Mouse (Mus musculus): Measurements from ENCODE around the gene Ogt. TPM values are rescaled to one million over a fixed set of nuclear protein-coding genes. Genes with fewer than 3 reads are reported as not detected.

Gene Ogt
- polyA plus RNA-seq, 1 experiment from 2014 or later = 274 TPM

DNA sequence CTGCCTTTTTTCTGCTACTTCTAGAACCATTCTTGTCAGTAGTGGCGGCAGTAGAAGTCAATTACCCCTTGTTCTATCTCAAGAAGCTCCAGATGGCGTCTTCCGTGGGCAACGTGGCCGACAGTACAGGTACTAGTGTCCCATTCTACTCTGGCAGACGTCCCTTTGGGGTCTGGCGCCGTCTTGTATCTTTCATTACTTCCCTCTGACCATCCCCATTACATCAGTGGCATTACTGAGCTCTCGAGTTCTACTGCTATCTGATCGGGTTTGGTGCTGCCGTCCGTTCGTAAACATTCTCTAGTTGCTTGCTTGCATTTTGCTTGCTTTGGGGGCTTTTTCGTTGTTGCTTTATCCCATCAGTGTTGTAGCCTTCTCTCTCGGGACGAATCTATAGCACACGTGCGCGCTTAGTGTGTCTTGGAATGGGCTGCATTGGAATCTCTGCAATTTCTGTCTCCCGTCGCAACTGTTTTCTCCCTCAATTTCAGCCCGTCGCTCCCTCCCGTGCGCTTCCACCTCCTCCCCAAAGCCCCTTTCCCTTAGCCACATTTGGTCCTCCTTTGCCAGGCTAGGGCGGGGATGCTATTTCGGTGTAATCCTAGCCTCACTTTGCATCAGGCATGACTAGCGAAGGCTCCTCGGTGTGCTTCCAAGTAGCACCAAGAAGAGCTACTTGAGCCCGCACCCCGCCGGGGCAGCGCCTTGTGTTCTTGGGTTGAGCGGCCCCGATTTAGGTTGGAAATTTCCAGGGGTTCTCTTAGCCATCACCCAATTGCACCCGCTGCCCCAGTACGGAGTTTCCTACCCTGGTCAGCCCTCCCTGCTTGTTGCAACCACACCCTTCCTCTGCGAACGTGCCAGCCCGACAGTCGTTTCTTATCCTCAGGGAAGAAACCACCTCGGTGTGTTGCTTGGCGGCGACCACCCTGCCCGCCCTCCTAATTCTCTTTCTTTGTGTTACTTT is 617 bp downstream of the Ogt start:
- Histone ChIP-seq H3K9ac (replicated peaks; ENCODE audit: low read depth, low read length) (peak overlapping the region; percentile 75), H3K36me3 (ENCODE audit: control insufficient read depth, insufficient read depth, low read length) (no peaks in the 10 kb centered on the region), H3K4me1 (ENCODE audit: control insufficient read depth, insufficient read depth, low read length) (no peaks in the 10 kb centered on the region), H3K4me2 (ENCODE audit: low read depth, low read length) (peak overlapping the region; percentile 16; the same call in 1 of the 2 replicates), H3K4me3 (ENCODE audit: low read depth, low read length) (peak overlapping the region; percentile 66), H3K27me3 (ENCODE audit: control insufficient read depth, insufficient read depth, low read length) (no peaks in the 10 kb centered on the region; the same call in 1 of the 2 replicates), H3K9me3 (ENCODE audit: control insufficient read depth, low read length) (no peaks in the 10 kb centered on the region), H3K27ac (ENCODE audit: low read depth, low read length) (peak overlapping the region; percentile 79)
- 18% methylated on average over 44 of the region's 45 CpGs for WGBS
- ATAC-seq (ENCODE audit: low read depth) = peak; percentile 58

DNA sequence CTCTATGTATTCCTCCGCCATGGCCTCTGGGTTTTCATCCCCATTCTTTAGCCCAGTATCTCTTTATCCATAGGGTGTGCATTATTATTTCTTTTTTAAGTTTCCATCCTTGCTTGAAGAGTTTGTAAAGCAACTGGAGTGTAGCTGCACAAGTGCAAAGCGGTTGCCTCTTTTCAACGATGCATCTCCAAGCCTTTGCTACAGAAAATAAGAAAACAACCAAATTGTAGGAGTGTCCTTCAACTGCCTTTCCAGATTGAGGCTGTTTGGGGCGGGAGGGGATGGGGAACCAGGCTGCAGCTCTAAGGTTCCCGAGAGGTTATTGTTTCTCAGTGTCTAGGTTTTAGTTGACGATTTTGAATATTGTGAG is 1.3 kb downstream of the Ogt start:
- Histone ChIP-seq H3K9me3 (ENCODE audit: control insufficient read depth, low read length) (no peaks in the 10 kb centered on the region), H3K4me1 (ENCODE audit: control insufficient read depth, insufficient read depth, low read length) (no peaks in the 10 kb centered on the region), H3K36me3 (ENCODE audit: control insufficient read depth, insufficient read depth, low read length) (no peaks in the 10 kb centered on the region), H3K27ac (ENCODE audit: low read depth, low read length) (peak overlapping the region; percentile 55; the same call in 1 of the 2 replicates), H3K9ac (replicated peaks; ENCODE audit: low read depth, low read length) (peak overlapping the region; percentile 75), H3K4me3 (ENCODE audit: low read depth, low read length) (peak overlapping the region; percentile 66), H3K4me2 (ENCODE audit: low read depth, low read length) (peak overlapping the region; percentile 56; the same call in 1 of the 2 replicates), H3K27me3 (ENCODE audit: control insufficient read depth, insufficient read depth, low read length) (no peaks in the 10 kb centered on the region; the same call in 1 of the 2 replicates)
- no peak for ATAC-seq (ENCODE audit: low read depth)
- WGBS = 26% methylated on average over 6 of the region's 6 CpGs

DNA sequence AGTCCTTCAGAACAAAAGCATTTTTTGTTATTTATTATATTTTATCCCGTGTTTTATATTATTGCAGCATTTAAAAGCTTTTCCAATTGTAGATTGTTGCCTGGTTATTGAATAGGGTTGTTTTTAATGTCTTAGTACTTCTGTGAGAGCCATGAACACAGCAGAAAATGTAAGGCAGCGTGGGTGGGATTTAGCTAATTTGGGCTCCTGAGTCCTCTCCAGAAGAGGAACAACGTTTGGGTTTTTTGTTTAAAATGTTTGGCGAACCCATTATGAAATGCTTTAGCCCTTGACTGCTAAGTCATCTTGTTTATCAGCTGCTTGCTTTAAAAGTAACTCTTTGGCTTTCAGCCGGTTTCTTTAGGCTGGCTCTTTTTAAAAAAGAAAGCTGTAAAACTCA is 2.2 kb downstream of the Ogt start:
- 18% methylated on average over 5 of the region's 5 CpGs for WGBS
- no peaks in the 10 kb centered on the region; the same call in 1 of the 2 replicates for H3K27me3 ChIP-seq (ENCODE audit: control insufficient read depth, insufficient read depth, low read length)
- H3K36me3 ChIP-seq (ENCODE audit: control insufficient read depth, insufficient read depth, low read length) = no peaks in the 10 kb centered on the region
- no peak for ATAC-seq (ENCODE audit: low read depth)
- H3K9ac ChIP-seq (replicated peaks; ENCODE audit: low read depth, low read length) = peak overlapping the region; percentile 32; the same call in 1 of the 2 replicates
- peak overlapping the region; percentile 56 for H3K4me2 ChIP-seq (ENCODE audit: low read depth, low read length)
- no peaks in the 10 kb centered on the region for H3K4me1 ChIP-seq (ENCODE audit: control insufficient read depth, insufficient read depth, low read length)
- no peaks in the 10 kb centered on the region for H3K9me3 ChIP-seq (ENCODE audit: control insufficient read depth, low read length)
- H3K4me3 ChIP-seq (ENCODE audit: low read depth, low read length) = peak overlapping the region; percentile 66
- no peak overlapping the region for H3K27ac ChIP-seq (ENCODE audit: low read depth, low read length)

DNA sequence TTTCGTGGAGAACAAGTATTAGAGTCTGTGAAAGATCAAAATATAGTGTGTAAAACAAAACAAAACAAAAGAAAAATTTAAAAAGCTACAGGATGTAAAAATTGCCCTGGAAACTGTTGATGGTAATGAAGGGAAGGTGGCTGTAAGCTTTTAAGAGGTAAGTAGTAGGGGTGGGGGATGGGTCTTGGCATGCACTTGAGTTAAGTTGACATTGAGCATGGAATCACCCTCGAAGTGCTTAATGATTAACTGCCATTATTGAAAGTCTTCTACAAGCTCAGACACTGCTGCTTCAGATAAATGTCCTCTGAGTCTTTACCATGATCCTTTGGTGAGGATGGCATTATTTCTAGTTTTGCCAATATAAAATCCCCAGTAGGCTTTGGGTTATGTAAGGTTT is 5.4 kb downstream of the Ogt start:
- no peak overlapping the region for H3K4me2 ChIP-seq (ENCODE audit: low read depth, low read length)
- H3K27ac ChIP-seq (ENCODE audit: low read depth, low read length) = no peak overlapping the region
- no peaks in the 10 kb centered on the region for H3K4me1 ChIP-seq (ENCODE audit: control insufficient read depth, insufficient read depth, low read length)
- no peak overlapping the region for H3K4me3 ChIP-seq (ENCODE audit: low read depth, low read length)
- no peaks in the 10 kb centered on the region; the same call in 1 of the 2 replicates for H3K27me3 ChIP-seq (ENCODE audit: control insufficient read depth, insufficient read depth, low read length)
- no peaks in the 10 kb centered on the region for H3K9me3 ChIP-seq (ENCODE audit: control insufficient read depth, low read length)
- no peak for ATAC-seq (ENCODE audit: low read depth)
- no peak overlapping the region for H3K9ac ChIP-seq (replicated peaks; ENCODE audit: low read depth, low read length)
- no peaks in the 10 kb centered on the region for H3K36me3 ChIP-seq (ENCODE audit: control insufficient read depth, insufficient read depth, low read length)
- WGBS = 73% methylated on average over 2 of the region's 2 CpGs

DNA sequence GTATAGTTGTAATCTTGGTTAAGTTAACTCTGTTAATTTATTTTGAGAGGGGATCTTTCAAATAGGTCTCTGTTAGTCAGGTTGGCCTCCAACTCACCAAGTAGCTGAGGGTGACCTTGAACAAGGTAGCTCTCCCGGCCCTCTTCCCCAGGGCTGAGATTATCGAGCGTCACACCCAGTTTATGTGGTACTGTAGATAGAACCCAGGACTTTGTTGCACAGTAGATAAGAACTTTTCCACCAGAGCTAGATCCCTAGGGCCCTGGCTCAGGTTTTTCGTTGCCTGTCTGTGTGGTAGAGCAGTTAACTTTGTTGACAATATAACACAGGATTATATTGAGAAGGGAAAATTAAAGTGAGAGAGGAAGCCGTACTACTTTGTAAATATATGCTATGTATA is 6.8 kb downstream of the Ogt start:
- H3K9me3 ChIP-seq (ENCODE audit: control insufficient read depth, low read length) = no peaks in the 10 kb centered on the region
- no peak overlapping the region for H3K4me2 ChIP-seq (ENCODE audit: low read depth, low read length)
- H3K4me1 ChIP-seq (ENCODE audit: control insufficient read depth, insufficient read depth, low read length) = no peaks in the 10 kb centered on the region
- no peaks in the 10 kb centered on the region for H3K36me3 ChIP-seq (ENCODE audit: control insufficient read depth, insufficient read depth, low read length)
- no peak overlapping the region for H3K4me3 ChIP-seq (ENCODE audit: low read depth, low read length)
- H3K27me3 ChIP-seq (ENCODE audit: control insufficient read depth, insufficient read depth, low read length) = no peaks in the 10 kb centered on the region
- no peak for ATAC-seq (ENCODE audit: low read depth)
- no peak overlapping the region for H3K9ac ChIP-seq (replicated peaks; ENCODE audit: low read depth, low read length)
- 88% methylated on average over 5 of the region's 5 CpGs for WGBS
- no peak overlapping the region for H3K27ac ChIP-seq (ENCODE audit: low read depth, low read length)

DNA sequence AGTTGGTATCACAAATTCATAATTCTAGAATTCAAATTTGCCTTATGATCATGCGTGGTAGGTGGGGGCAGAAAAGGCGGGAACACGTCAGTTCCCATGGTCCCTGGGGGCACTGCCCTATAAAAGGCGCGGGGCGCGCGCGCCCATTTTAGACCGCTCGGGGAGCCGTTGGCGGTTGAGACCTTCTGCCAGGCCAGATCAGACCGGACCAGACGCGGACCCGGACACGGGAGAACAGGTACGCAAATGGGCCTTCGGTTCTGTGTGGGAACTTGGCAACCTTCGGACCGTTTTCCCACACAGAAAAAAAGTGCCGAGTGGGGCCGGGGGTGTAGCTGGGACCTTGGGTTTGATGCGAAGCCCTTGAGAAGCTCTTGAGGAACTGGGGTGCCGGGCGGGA is 55.8 kb downstream of the Ogt start:
- no peaks in the 10 kb centered on the region for H3K36me3 ChIP-seq (ENCODE audit: control insufficient read depth, insufficient read depth, low read length)
- no peak overlapping the region for H3K27ac ChIP-seq (ENCODE audit: low read depth, low read length)
- WGBS = 93% methylated on average over 27 of the region's 27 CpGs
- no peak for ATAC-seq (ENCODE audit: low read depth)
- H3K9ac ChIP-seq (replicated peaks; ENCODE audit: low read depth, low read length) = no peak overlapping the region
- H3K27me3 ChIP-seq (ENCODE audit: control insufficient read depth, insufficient read depth, low read length) = no peaks in the 10 kb centered on the region
- H3K9me3 ChIP-seq (ENCODE audit: control insufficient read depth, low read length) = no peaks in the 10 kb centered on the region
- H3K4me1 ChIP-seq (ENCODE audit: control insufficient read depth, insufficient read depth, low read length) = no peaks in the 10 kb centered on the region
- no peak overlapping the region for H3K4me3 ChIP-seq (ENCODE audit: low read depth, low read length)
- H3K4me2 ChIP-seq (ENCODE audit: low read depth, low read length) = no peak overlapping the region

DNA sequence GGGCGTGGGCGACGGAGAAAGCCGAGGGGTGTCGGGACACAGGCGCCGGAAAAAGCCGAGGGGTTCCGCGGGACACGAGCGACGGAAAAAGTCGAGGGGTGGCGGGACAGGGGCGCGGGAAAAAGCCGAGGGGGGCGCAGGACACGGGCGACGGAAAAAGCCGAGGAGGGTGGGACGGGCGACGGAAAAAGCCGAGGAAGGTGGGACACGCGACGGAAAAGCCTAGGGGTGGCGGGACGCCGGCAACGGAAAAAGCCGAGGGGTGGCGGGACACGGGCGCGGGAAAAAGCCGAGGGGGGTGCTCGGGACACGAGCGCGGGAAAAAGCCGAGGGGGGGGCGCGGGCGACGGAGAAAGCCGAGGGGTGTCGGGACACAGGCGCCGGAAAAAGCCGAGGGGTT is 57.7 kb downstream of the Ogt start:
- Histone ChIP-seq H3K9me3 (ENCODE audit: control insufficient read depth, low read length) (no peaks in the 10 kb centered on the region), H3K9ac (replicated peaks; ENCODE audit: low read depth, low read length) (no peak overlapping the region), H3K4me3 (ENCODE audit: low read depth, low read length) (no peak overlapping the region), H3K4me1 (ENCODE audit: control insufficient read depth, insufficient read depth, low read length) (no peaks in the 10 kb centered on the region), H3K36me3 (ENCODE audit: control insufficient read depth, insufficient read depth, low read length) (no peaks in the 10 kb centered on the region), H3K27ac (ENCODE audit: low read depth, low read length) (no peak overlapping the region), H3K27me3 (ENCODE audit: control insufficient read depth, insufficient read depth, low read length) (no peaks in the 10 kb centered on the region), H3K4me2 (ENCODE audit: low read depth, low read length) (no peak overlapping the region)
- 72% methylated on average over 43 of the region's 54 CpGs for WGBS
- ATAC-seq (ENCODE audit: low read depth) = no peak

DNA sequence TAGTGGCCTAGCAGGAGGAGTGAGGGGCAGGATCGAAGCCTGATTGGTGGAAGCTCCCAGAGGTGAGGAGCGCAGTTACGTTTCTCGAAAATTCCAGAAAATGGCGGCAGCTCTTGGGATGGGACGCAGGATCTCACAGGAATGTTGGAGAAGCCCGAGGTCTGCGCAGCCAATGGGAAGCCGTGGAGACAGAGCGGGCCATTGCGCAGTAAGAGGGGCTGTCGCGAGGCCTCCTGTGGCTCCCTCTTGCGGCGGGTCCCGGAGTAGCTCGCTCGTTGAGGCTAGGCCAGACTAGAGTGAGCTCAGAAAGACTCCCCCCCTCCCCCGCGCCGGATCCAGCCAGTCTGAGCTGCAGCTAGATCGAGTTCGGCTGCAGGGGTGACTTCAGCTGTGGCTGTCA is 58.4 kb downstream of the Ogt start:
- no peak overlapping the region for H3K4me2 ChIP-seq (ENCODE audit: low read depth, low read length)
- no peaks in the 10 kb centered on the region for H3K27me3 ChIP-seq (ENCODE audit: control insufficient read depth, insufficient read depth, low read length)
- no peak overlapping the region for H3K9ac ChIP-seq (replicated peaks; ENCODE audit: low read depth, low read length)
- H3K4me3 ChIP-seq (ENCODE audit: low read depth, low read length) = no peak overlapping the region
- H3K4me1 ChIP-seq (ENCODE audit: control insufficient read depth, insufficient read depth, low read length) = no peaks in the 10 kb centered on the region
- ATAC-seq (ENCODE audit: low read depth) = no peak
- WGBS = 69% methylated on average over 23 of the region's 23 CpGs
- no peaks in the 10 kb centered on the region for H3K36me3 ChIP-seq (ENCODE audit: control insufficient read depth, insufficient read depth, low read length)
- H3K9me3 ChIP-seq (ENCODE audit: control insufficient read depth, low read length) = no peaks in the 10 kb centered on the region
- no peak overlapping the region for H3K27ac ChIP-seq (ENCODE audit: low read depth, low read length)

DNA sequence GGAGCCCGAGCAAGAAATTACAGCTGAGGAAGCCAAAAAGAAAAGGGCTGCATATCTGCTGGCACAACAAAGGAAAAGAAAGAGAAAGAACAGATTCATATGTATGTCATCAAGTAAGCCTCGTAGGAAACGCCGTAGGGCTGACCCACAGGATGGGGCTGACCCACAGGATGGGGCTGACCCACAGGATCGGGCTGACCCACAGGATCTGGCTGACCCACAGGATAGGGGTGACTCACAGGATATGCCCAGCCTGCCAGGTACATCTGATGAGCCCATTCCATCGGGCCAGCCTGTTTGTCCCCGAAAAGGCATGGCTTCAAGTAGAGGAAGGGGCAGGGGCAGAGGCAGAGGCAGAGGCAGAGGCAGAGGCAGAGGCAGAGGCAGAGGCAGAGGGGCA is 65.3 kb downstream of the Ogt start:
- Histone ChIP-seq H3K9me3 (ENCODE audit: control insufficient read depth, low read length) (no peaks in the 10 kb centered on the region), H3K27me3 (ENCODE audit: control insufficient read depth, insufficient read depth, low read length) (no peaks in the 10 kb centered on the region)
- 86% methylated on average over 7 of the region's 7 CpGs for WGBS

More for the DNA sequence above, 65.3 kb downstream of the Ogt start:
- H3K9ac ChIP-seq (replicated peaks; ENCODE audit: low read depth, low read length) = no peak overlapping the region
- no peak overlapping the region for H3K4me2 ChIP-seq (ENCODE audit: low read depth, low read length)
- H3K36me3 ChIP-seq (ENCODE audit: control insufficient read depth, insufficient read depth, low read length) = no peaks in the 10 kb centered on the region
- ATAC-seq (ENCODE audit: low read depth) = no peak
- H3K27ac ChIP-seq (ENCODE audit: low read depth, low read length) = no peak overlapping the region
- no peak overlapping the region for H3K4me3 ChIP-seq (ENCODE audit: low read depth, low read length)
- no peaks in the 10 kb centered on the region for H3K4me1 ChIP-seq (ENCODE audit: control insufficient read depth, insufficient read depth, low read length)
